Mouse (Mus musculus): ENCODE results near the gene Dnm3. TPM values are rescaled to one million over a fixed set of nuclear protein-coding genes. Genes with fewer than 3 reads are reported as not detected.

Gene Dnm3
- total and polyA plus RNA-seq, 2 experiments from 2014 or later: 56.3 to 64.7 TPM

DNA sequence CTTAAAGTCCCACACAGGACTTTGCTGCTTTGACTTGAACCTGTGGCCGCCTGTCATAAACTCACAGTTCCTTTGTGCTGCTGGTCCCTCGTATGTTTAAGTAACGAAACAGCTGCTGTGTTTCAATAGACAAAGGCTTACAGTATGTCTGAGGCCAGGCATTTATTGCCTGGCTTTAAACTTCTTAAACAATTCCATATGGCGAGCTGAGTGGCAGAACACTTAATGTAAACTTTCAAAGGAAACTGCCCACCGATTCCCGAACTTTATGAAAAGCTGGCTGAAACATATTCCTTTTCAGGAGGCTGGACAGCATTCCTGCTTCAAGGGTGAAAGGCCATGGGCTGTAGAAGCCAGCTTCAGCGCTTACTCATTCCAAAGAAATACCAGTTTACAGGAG is 460.9 kb downstream of the Dnm3 start:
- Histone ChIP-seq H3K27ac (no peak overlapping the region), H3K9ac (replicated peaks; ENCODE audit: low read length) (no peak overlapping the region), H3K27me3 (ENCODE audit: insufficient read depth, low read length) (no peaks in the 10 kb centered on the region), H3K9me3 (ENCODE audit: low read length) (no peaks in the 10 kb centered on the region), H3K4me2 (ENCODE audit: low read depth, low read length) (no peak overlapping the region), H3K4me1 (ENCODE audit: insufficient read depth, low read length) (no peaks in the 10 kb centered on the region), H3K36me3 (ENCODE audit: insufficient read depth, low read length) (no peaks in the 10 kb centered on the region), H3K4me3 (ENCODE audit: low read length) (no peak overlapping the region)
- no peak for TF ChIP-seq CTCF (IDR thresholded peaks at IDR 0.05; ENCODE audit: low read depth)
- WGBS: 70% methylated on average over 7 of the region's 7 CpGs
- ATAC-seq: no peak
- no peak for DNase-seq (ENCODE audit: low spot score)

DNA sequence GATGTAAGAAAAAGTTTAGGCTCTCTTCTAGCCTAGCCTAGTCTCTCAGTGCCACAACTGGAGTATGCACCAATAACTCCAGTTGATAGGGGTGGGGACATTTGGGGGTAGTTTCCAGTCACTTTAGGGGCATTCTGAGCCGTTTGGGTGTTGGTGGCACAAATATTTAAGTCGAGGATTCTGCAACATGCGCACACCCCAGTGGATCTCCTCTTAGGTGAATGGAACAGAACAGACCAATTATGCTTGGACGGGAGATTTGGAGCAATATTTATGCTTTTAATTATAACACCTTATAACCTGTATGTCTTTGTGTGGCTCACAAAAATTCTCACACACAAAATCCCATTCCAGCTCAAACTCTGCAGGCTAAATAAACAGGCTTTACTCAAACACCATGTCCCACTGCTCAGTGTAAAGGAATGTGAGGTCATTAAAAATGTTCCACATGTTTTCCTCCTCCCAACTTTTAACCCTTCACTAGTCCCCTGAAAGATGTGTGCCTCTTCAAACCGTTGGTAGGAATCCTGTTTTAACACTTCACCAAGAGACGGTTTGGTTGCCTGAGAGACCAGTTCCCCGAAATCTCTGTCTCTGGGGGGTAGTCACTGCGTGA is 462.5 kb downstream of the Dnm3 start:
- no peak overlapping the region for H3K9ac ChIP-seq (replicated peaks; ENCODE audit: low read length)
- DNase-seq (ENCODE audit: low spot score) (no peak), ATAC-seq (no peak)
- no peak overlapping the region for H3K27ac ChIP-seq
- TF ChIP-seq CTCF (IDR thresholded peaks at IDR 0.05; ENCODE audit: low read depth): no peak
- H3K4me3 ChIP-seq (ENCODE audit: low read length): no peak overlapping the region
- no peak overlapping the region for H3K4me2 ChIP-seq (ENCODE audit: low read depth, low read length)
- H3K36me3 ChIP-seq (ENCODE audit: insufficient read depth, low read length): peaks cover 2% of the 10 kb centered on the region; the same call in 1 of the 2 replicates
- no peaks in the 10 kb centered on the region for H3K27me3 ChIP-seq (ENCODE audit: insufficient read depth, low read length)
- H3K4me1 ChIP-seq (ENCODE audit: insufficient read depth, low read length): no peaks in the 10 kb centered on the region
- WGBS: 61% methylated on average over 8 of the region's 8 CpGs
- H3K9me3 ChIP-seq (ENCODE audit: low read length): no peaks in the 10 kb centered on the region

DNA sequence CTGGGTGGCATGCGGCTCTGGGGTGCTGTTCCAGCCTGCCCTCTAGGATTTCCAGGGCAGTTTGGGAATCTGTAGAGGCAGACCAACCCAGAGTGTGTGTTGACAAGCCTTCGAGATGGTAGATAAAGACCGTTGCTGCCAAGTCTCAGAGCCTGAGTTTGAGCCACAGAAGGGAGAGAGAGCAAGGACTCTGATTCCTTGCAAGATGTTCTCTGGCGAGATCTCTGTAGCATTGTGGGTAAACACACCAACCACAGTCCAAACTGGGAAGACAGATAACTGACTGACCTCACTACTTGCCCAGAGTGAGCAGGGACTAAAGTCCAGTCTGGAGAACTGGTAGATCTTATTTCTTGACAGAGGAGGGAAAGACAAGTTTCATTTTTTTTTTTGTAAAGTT is 464.3 kb downstream of the Dnm3 start:
- Histone ChIP-seq H3K9ac (replicated peaks; ENCODE audit: low read length) (no peak overlapping the region), H3K4me1 (ENCODE audit: insufficient read depth, low read length) (no peaks in the 10 kb centered on the region), H3K4me2 (ENCODE audit: low read depth, low read length) (no peak overlapping the region), H3K4me3 (ENCODE audit: low read length) (no peak overlapping the region), H3K36me3 (ENCODE audit: insufficient read depth, low read length) (peaks cover 3% of the 10 kb centered on the region; the same call in 1 of the 2 replicates), H3K9me3 (ENCODE audit: low read length) (no peaks in the 10 kb centered on the region), H3K27me3 (ENCODE audit: insufficient read depth, low read length) (no peaks in the 10 kb centered on the region), H3K27ac (no peak overlapping the region)
- ATAC-seq: no peak
- 84% methylated on average over 4 of the region's 4 CpGs for WGBS
- DNase-seq (ENCODE audit: low spot score): no peak
- TF ChIP-seq CTCF (IDR thresholded peaks at IDR 0.05; ENCODE audit: low read depth): no peak

DNA sequence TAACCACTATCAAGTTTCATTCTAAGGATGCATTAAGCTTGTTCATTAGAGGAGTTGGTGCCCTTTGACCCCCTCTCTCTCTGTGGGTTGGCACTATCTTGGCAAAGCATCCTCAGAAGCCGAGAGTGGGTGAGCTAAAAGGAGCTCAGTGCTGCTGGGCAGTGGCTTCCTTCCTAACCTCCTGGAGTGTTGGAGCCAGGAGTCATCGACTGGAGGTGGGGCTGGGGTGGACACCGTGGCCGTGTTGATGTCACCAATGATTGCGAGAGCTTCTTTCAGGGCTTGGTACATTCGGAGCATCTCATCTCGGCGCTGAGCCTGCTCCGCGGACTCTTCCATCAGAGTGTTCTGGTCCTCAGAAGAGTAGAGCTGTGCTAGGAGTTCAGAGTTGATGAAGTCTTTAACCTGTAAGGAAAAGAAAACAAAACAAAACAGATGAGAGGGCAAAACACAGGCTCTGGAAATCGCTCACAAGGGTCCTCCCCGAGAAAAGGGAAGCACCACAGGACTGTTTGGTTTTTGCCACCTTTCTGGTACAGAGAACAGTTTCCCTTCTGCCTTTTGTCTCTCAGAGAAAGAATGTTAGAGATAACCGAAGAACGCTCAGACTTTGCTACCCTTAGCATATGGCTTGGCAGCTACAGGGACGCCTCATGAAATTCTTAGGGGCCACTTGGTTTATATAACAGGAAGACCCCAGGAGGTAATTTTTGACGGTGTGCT is 466.1 kb downstream of the Dnm3 start:
- H3K4me2 ChIP-seq (ENCODE audit: low read depth, low read length): no peak overlapping the region

DNA sequence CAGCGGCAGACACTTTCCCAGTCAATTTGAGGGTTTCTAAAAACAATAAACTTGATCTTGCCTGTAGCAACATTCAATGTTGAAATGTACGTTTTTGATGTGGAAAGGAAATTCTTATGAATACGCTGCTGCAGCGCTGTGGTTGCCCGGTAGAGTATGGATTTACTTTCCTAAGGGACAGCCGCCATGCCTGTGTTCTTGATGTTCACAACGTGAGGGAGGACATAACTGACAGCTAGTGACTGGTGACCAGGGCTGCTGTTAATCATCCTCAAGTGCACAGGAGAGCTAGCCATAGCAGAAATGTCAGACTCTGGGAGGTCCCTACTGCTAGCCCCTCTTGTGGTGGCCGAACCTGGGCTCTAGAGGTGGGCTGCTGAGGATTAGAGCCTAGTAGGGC is 468.7 kb downstream of the Dnm3 start:
- Histone ChIP-seq H3K27ac (no peak overlapping the region; the same call in 1 of the 2 replicates), H3K9me3 (ENCODE audit: low read length) (no peaks in the 10 kb centered on the region), H3K9ac (replicated peaks; ENCODE audit: low read length) (no peak overlapping the region), H3K27me3 (ENCODE audit: insufficient read depth, low read length) (no peaks in the 10 kb centered on the region), H3K4me1 (ENCODE audit: insufficient read depth, low read length) (no peaks in the 10 kb centered on the region), H3K4me3 (ENCODE audit: low read length) (no peak overlapping the region), H3K36me3 (ENCODE audit: insufficient read depth, low read length) (peaks cover 3% of the 10 kb centered on the region; the same call in 1 of the 2 replicates), H3K4me2 (ENCODE audit: low read depth, low read length) (no peak overlapping the region)
- WGBS: 82% methylated on average over 8 of the region's 8 CpGs
- ATAC-seq: no peak
- no peak for TF ChIP-seq CTCF (IDR thresholded peaks at IDR 0.05; ENCODE audit: low read depth)
- no peak for DNase-seq (ENCODE audit: low spot score)

More for the DNA sequence above, 466.1 kb downstream of the Dnm3 start:
- 80% methylated on average over 16 of the region's 16 CpGs for WGBS
- no peaks in the 10 kb centered on the region for H3K27me3 ChIP-seq (ENCODE audit: insufficient read depth, low read length)
- ATAC-seq (no peak), DNase-seq (ENCODE audit: low spot score) (no peak)
- no peak overlapping the region for H3K4me3 ChIP-seq (ENCODE audit: low read length)
- peaks cover 3% of the 10 kb centered on the region; the same call in 1 of the 2 replicates for H3K36me3 ChIP-seq (ENCODE audit: insufficient read depth, low read length)
- TF ChIP-seq CTCF (IDR thresholded peaks at IDR 0.05; ENCODE audit: low read depth): no peak
- no peak overlapping the region for H3K9ac ChIP-seq (replicated peaks; ENCODE audit: low read length)
- no peak overlapping the region for H3K27ac ChIP-seq
- H3K9me3 ChIP-seq (ENCODE audit: low read length): no peaks in the 10 kb centered on the region
- H3K4me1 ChIP-seq (ENCODE audit: insufficient read depth, low read length): no peaks in the 10 kb centered on the region

DNA sequence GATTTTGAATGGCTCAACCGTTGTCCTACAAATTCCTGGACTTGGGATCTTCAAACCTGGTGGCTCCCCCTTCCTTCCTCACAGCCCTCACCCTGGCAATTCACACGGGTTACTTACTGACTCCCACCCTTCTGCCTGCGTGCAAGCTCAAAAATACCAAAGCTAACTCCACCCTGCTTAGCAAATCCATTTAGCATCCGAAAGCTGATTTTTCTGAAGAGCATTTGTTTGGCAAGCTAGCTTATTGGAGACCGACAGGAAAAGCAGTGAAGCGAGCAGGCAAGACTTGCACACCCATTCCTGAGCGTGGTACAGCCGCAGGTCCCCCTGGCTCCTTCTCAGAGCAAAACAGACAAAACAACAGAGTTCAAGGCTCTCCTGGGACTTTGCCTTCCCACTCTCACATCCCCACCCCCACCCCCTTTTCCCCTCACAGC is 469.2 kb downstream of the Dnm3 start:
- H3K27me3 ChIP-seq (ENCODE audit: insufficient read depth, low read length): no peaks in the 10 kb centered on the region
- no peak for TF ChIP-seq CTCF (IDR thresholded peaks at IDR 0.05; ENCODE audit: low read depth)
- no peak overlapping the region for H3K4me2 ChIP-seq (ENCODE audit: low read depth, low read length)
- no peak overlapping the region for H3K4me3 ChIP-seq (ENCODE audit: low read length)
- H3K9ac ChIP-seq (replicated peaks; ENCODE audit: low read length): no peak overlapping the region
- H3K36me3 ChIP-seq (ENCODE audit: insufficient read depth, low read length): peaks cover 3% of the 10 kb centered on the region; the same call in 1 of the 2 replicates
- H3K9me3 ChIP-seq (ENCODE audit: low read length): no peaks in the 10 kb centered on the region
- H3K4me1 ChIP-seq (ENCODE audit: insufficient read depth, low read length): no peaks in the 10 kb centered on the region
- no peak overlapping the region; the same call in 1 of the 2 replicates for H3K27ac ChIP-seq
- no peak for ATAC-seq
- DNase-seq (ENCODE audit: low spot score): no peak
- 33% methylated on average over 8 of the region's 8 CpGs for WGBS

DNA sequence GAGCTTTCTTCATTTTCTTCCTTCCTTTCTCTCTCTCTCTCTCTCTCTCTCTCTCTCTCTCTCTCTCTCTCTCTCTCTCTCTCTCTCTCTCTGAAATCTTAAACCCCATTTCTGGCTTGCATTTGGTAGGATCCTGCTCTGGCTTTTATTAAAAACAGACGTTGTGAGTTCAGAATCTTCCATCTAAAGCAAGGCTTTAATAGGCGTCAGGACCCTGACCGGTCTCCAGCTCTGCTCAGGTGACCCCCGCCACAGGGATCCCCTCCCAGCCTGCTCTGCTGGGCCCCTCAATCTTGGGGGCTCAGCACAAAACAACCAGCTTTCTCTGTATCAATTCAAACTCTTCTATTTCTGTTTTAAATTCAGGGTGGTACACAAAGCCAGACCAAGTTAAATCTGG is 469.6 kb downstream of the Dnm3 start:
- no peak overlapping the region for H3K27ac ChIP-seq
- no peak for ATAC-seq

More for the DNA sequence above, 469.6 kb downstream of the Dnm3 start:
- no peak overlapping the region for H3K4me3 ChIP-seq (ENCODE audit: low read length)
- H3K4me2 ChIP-seq (ENCODE audit: low read depth, low read length): no peak overlapping the region
- no peak overlapping the region for H3K9ac ChIP-seq (replicated peaks; ENCODE audit: low read length)
- H3K27me3 ChIP-seq (ENCODE audit: insufficient read depth, low read length): no peaks in the 10 kb centered on the region
- no peak for TF ChIP-seq CTCF (IDR thresholded peaks at IDR 0.05; ENCODE audit: low read depth)
- no peaks in the 10 kb centered on the region for H3K9me3 ChIP-seq (ENCODE audit: low read length)
- peaks cover 3% of the 10 kb centered on the region; the same call in 1 of the 2 replicates for H3K36me3 ChIP-seq (ENCODE audit: insufficient read depth, low read length)
- H3K4me1 ChIP-seq (ENCODE audit: insufficient read depth, low read length): no peaks in the 10 kb centered on the region
- WGBS: 68% methylated on average over 4 of the region's 4 CpGs
- DNase-seq (ENCODE audit: low spot score): no peak
